Mouse (Mus musculus): ENCODE data around the gene Foxc1. TPM values are rescaled to one million over a fixed set of nuclear protein-coding genes. Genes with fewer than 3 reads are reported as not detected.
A peak's percentile ranks its signal among the peaks of the same experiment; 100 is the strongest.

The Foxc1 gene
- polyA plus RNA-seq, 1 experiment from 2014 or later, result 6.5 TPM

- 2% methylated on average over 16 of the region's 16 CpGs for WGBS
- H3K27me3 ChIP-seq (ENCODE audit: control insufficient read depth, insufficient read depth, low read length), result peaks cover 37% of the 10 kb centered on the region
- H3K27ac ChIP-seq (ENCODE audit: low read depth, low read length), result no peak overlapping the region
- H3K36me3 ChIP-seq (ENCODE audit: control insufficient read depth, insufficient read depth, low read length), result no peaks in the 10 kb centered on the region
- peak overlapping the region; percentile 13; the same call in 1 of the 2 replicates for H3K4me3 ChIP-seq (ENCODE audit: low read depth, low read length)
- no peaks in the 10 kb centered on the region for H3K9me3 ChIP-seq (ENCODE audit: control insufficient read depth, low read length)
- peak overlapping the region; percentile 30; the same call in 1 of the 2 replicates for H3K9ac ChIP-seq (ENCODE audit: low read length)
- peak; percentile 89 for ATAC-seq (ENCODE audit: low FRiP score)
- H3K4me2 ChIP-seq, result peak overlapping the region; percentile 43
- DNase-seq (ENCODE audit: low spot score, missing footprints), result peak; percentile 95
- peaks cover 3% of the 10 kb centered on the region; the same call in 1 of the 2 replicates for H3K4me1 ChIP-seq (ENCODE audit: control insufficient read depth, insufficient read depth, low read length)
Measured at GRCm38 (mm10) chr13:31820587-31821017, 14.2 kb downstream of the Foxc1 start.

DNA sequence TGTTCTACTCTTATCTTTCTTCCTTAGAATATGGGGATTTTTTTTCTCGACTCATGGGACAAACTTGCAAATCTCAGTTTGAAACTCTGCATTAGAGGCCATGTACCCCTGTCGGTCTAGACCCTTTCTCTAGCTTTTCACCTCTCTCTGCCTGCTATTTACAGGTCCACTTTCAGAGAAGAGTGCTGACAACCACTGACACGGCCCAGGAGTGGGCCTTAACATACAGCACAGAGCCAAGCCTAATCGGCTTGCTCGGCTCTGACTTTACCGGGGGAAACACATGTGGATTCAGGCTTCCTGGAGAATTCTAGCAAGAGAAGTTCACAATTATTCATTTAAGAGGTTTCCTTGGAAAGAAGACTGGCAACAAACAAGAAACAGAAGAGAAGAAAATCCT is 14.6 kb downstream of the Foxc1 start:
- H3K4me2 ChIP-seq, result peak overlapping the region; percentile 43
- no peaks in the 10 kb centered on the region for H3K9me3 ChIP-seq (ENCODE audit: control insufficient read depth, low read length)
- H3K9ac ChIP-seq (ENCODE audit: low read length), result peak overlapping the region; percentile 30; the same call in 1 of the 2 replicates
- no peak overlapping the region for H3K27ac ChIP-seq (ENCODE audit: low read depth, low read length)
- peaks cover 33% of the 10 kb centered on the region for H3K27me3 ChIP-seq (ENCODE audit: control insufficient read depth, insufficient read depth, low read length)
- ATAC-seq (ENCODE audit: low FRiP score) (no peak), DNase-seq (ENCODE audit: low spot score, missing footprints) (no peak)
- H3K4me1 ChIP-seq (ENCODE audit: control insufficient read depth, insufficient read depth, low read length), result peaks cover 3% of the 10 kb centered on the region; the same call in 1 of the 2 replicates
- no peaks in the 10 kb centered on the region for H3K36me3 ChIP-seq (ENCODE audit: control insufficient read depth, insufficient read depth, low read length)
- no peak overlapping the region for H3K4me3 ChIP-seq (ENCODE audit: low read depth, low read length)
- WGBS, result 25% methylated on average over 6 of the region's 6 CpGs

DNA sequence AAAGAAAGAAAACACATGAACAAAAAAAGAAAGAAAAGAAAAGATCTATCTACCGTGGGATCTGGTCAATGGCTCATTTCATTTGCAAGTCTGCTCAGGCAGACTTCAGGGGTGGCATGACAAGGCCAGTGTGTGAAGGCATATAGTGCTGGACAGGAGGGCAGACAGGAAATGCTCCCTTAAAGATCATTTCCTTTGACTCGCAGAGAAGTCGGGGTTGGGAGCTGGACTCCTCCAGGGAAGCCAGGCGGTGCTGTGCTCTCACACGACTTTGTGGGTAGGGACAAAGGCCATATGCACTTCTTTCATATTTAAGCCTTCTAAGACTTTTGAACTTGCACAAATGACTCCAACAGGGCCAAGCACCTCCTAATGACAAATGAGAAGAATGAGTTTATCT is 16.9 kb downstream of the Foxc1 start:
- DNase-seq (ENCODE audit: low spot score, missing footprints) (peak; percentile 73), ATAC-seq (ENCODE audit: low FRiP score) (no peak)
- WGBS, result 19% methylated on average over 5 of the region's 5 CpGs
- Histone ChIP-seq H3K4me1 (ENCODE audit: control insufficient read depth, insufficient read depth, low read length) (peaks cover 3% of the 10 kb centered on the region; the same call in 1 of the 2 replicates), H3K27ac (ENCODE audit: low read depth, low read length) (no peak overlapping the region), H3K27me3 (ENCODE audit: control insufficient read depth, insufficient read depth, low read length) (peaks cover 20% of the 10 kb centered on the region), H3K9me3 (ENCODE audit: control insufficient read depth, low read length) (no peaks in the 10 kb centered on the region), H3K36me3 (ENCODE audit: control insufficient read depth, insufficient read depth, low read length) (no peaks in the 10 kb centered on the region), H3K4me2 (no peak overlapping the region), H3K4me3 (ENCODE audit: low read depth, low read length) (no peak overlapping the region), H3K9ac (ENCODE audit: low read length) (no peak overlapping the region)

DNA sequence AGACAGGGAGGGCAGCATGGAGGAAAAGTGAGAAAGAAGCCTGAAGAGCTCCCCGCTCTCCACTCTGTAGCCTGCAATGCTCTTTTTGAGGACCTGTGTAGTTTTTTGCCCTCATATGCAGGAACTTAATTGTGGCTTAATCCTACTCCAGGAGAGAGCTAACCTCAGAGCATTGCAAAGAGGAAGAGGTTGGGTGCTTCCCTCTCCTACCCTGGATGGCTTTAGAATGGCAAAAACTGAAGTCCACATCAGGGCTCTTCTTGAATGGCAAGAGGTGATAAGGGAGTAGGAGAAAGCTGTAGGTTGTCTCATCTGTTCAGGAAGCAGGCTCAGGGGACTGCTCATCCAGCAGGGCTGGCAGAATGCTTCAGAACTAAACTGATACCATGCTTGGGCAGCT is 18.7 kb downstream of the Foxc1 start:
- peak; percentile 75 for DNase-seq (ENCODE audit: low spot score, missing footprints)
- WGBS, result 92% methylated on average over 1 of the region's 1 CpGs

GRCm38 (mm10) chr13:31827160-31827559 is 20.7 kb downstream of the Foxc1 start:
- H3K4me2 ChIP-seq, result no peak overlapping the region
- no peak overlapping the region for H3K9ac ChIP-seq (ENCODE audit: low read length)
- 85% methylated on average over 5 of the region's 5 CpGs for WGBS
- ATAC-seq (ENCODE audit: low FRiP score) (no peak), DNase-seq (ENCODE audit: low spot score, missing footprints) (peak; percentile 35)
- no peak overlapping the region for H3K27ac ChIP-seq (ENCODE audit: low read depth, low read length)
- H3K4me3 ChIP-seq (ENCODE audit: low read depth, low read length), result no peak overlapping the region
- no peaks in the 10 kb centered on the region for H3K9me3 ChIP-seq (ENCODE audit: control insufficient read depth, low read length)
- H3K27me3 ChIP-seq (ENCODE audit: control insufficient read depth, insufficient read depth, low read length), result no peaks in the 10 kb centered on the region; the same call in 1 of the 2 replicates
- H3K36me3 ChIP-seq (ENCODE audit: control insufficient read depth, insufficient read depth, low read length), result no peaks in the 10 kb centered on the region
- H3K4me1 ChIP-seq (ENCODE audit: control insufficient read depth, insufficient read depth, low read length), result no peaks in the 10 kb centered on the region

More for the DNA sequence above, 18.7 kb downstream of the Foxc1 start:
- Histone ChIP-seq H3K9ac (ENCODE audit: low read length) (no peak overlapping the region), H3K4me1 (ENCODE audit: control insufficient read depth, insufficient read depth, low read length) (peaks cover 3% of the 10 kb centered on the region; the same call in 1 of the 2 replicates), H3K4me3 (ENCODE audit: low read depth, low read length) (no peak overlapping the region), H3K27me3 (ENCODE audit: control insufficient read depth, insufficient read depth, low read length) (peaks cover 8% of the 10 kb centered on the region), H3K27ac (ENCODE audit: low read depth, low read length) (no peak overlapping the region), H3K36me3 (ENCODE audit: control insufficient read depth, insufficient read depth, low read length) (no peaks in the 10 kb centered on the region), H3K9me3 (ENCODE audit: control insufficient read depth, low read length) (no peaks in the 10 kb centered on the region), H3K4me2 (no peak overlapping the region)
- no peak for ATAC-seq (ENCODE audit: low FRiP score)

DNA sequence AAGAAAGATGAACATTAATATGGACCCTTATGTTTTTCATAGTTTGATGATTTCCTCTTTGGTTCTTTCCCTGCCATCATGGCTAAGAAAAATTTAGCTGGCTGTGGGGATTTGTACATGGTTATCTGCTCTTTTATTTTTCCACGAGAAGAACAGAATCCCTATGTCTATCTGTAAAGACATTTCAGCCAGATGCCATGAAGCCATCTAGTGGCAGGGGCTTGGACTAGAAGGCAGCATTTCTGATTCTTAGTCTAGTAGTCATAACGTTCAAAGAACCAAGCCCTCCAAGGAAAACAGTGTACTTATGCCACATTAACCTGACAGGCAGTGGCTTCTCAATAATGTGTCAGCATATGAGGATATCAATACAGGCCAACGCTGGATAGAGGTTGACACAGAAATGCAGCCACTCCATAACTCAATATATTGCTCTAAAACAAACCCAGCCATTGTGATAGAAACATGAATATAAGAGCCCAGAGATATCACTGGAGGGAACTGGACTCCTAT is 21.4 kb downstream of the Foxc1 start:
- H3K4me3 ChIP-seq (ENCODE audit: low read depth, low read length), result no peak overlapping the region
- 65% methylated on average over 3 of the region's 3 CpGs for WGBS
- no peak overlapping the region for H3K4me2 ChIP-seq
- DNase-seq (ENCODE audit: low spot score, missing footprints) (peak; percentile 69), ATAC-seq (ENCODE audit: low FRiP score) (no peak)
- H3K36me3 ChIP-seq (ENCODE audit: control insufficient read depth, insufficient read depth, low read length), result no peaks in the 10 kb centered on the region
- H3K9me3 ChIP-seq (ENCODE audit: control insufficient read depth, low read length), result no peaks in the 10 kb centered on the region
- no peak overlapping the region for H3K27ac ChIP-seq (ENCODE audit: low read depth, low read length)
- no peaks in the 10 kb centered on the region for H3K27me3 ChIP-seq (ENCODE audit: control insufficient read depth, insufficient read depth, low read length)
- no peaks in the 10 kb centered on the region for H3K4me1 ChIP-seq (ENCODE audit: control insufficient read depth, insufficient read depth, low read length)
- H3K9ac ChIP-seq (ENCODE audit: low read length), result no peak overlapping the region

- Histone ChIP-seq H3K9me3 (ENCODE audit: control insufficient read depth, low read length) (no peaks in the 10 kb centered on the region), H3K4me3 (ENCODE audit: low read depth, low read length) (no peak overlapping the region), H3K4me2 (no peak overlapping the region), H3K27me3 (ENCODE audit: control insufficient read depth, insufficient read depth, low read length) (no peaks in the 10 kb centered on the region), H3K27ac (ENCODE audit: low read depth, low read length) (no peak overlapping the region), H3K9ac (ENCODE audit: low read length) (no peak overlapping the region), H3K4me1 (ENCODE audit: control insufficient read depth, insufficient read depth, low read length) (no peaks in the 10 kb centered on the region), H3K36me3 (ENCODE audit: control insufficient read depth, insufficient read depth, low read length) (no peaks in the 10 kb centered on the region)
- DNase-seq (ENCODE audit: low spot score, missing footprints), result peak; percentile 8
- WGBS, result 89% methylated on average over 4 of the region's 4 CpGs
- ATAC-seq (ENCODE audit: low FRiP score), result no peak
Measured at GRCm38 (mm10) chr13:31828446-31828845, 22.0 kb downstream of the Foxc1 start.

DNA sequence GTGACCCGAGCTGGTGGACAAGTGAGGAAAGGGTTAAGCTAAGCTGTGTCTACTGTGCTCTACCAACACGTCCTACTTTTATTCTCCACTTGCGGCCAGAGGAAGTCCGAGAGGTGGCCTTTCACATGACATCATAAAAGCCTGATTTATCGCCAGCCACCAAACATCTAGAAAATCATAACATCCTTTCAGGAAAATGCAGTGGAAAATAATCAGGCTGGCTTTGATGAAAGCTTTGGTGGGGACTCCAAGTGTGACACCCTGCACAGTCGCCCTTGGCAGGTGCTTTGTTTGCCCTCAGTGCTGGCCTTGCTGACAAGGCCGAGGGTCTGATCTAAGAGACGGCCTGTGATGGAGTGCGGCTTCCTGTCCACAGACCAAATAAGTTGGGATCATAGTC is 23.9 kb downstream of the Foxc1 start:
- Histone ChIP-seq H3K4me1 (ENCODE audit: control insufficient read depth, insufficient read depth, low read length) (no peaks in the 10 kb centered on the region), H3K4me2 (no peak overlapping the region), H3K27ac (ENCODE audit: low read depth, low read length) (no peak overlapping the region), H3K9me3 (ENCODE audit: control insufficient read depth, low read length) (no peaks in the 10 kb centered on the region), H3K36me3 (ENCODE audit: control insufficient read depth, insufficient read depth, low read length) (no peaks in the 10 kb centered on the region), H3K9ac (ENCODE audit: low read length) (no peak overlapping the region), H3K27me3 (ENCODE audit: control insufficient read depth, insufficient read depth, low read length) (no peaks in the 10 kb centered on the region), H3K4me3 (ENCODE audit: low read depth, low read length) (no peak overlapping the region)
- ATAC-seq (ENCODE audit: low FRiP score) (no peak), DNase-seq (ENCODE audit: low spot score, missing footprints) (peak; percentile 37)
- WGBS, result 76% methylated on average over 9 of the region's 9 CpGs

DNA sequence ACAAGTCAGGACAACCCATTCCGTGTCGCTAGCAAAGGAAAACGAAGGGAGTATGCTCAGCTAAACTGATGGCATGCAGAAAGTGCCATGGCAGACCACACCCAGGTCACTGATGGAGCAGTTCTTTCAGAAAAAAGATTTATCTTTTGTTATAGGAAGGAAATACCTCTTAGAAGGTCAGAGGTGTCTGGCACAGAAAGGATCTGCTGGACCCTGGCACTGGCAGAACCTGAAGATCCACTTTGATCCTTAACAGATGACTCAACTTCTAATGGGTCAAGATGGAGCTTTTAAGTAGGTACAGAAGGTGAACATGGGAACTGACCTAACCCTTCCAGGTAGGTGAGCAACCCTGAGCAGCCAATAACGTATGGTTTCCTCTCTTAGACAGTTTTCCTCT is 29.4 kb downstream of the Foxc1 start:
- Histone ChIP-seq H3K4me3 (ENCODE audit: low read depth, low read length) (no peak overlapping the region), H3K36me3 (ENCODE audit: control insufficient read depth, insufficient read depth, low read length) (no peaks in the 10 kb centered on the region), H3K9ac (ENCODE audit: low read length) (no peak overlapping the region), H3K4me1 (ENCODE audit: control insufficient read depth, insufficient read depth, low read length) (no peaks in the 10 kb centered on the region), H3K9me3 (ENCODE audit: control insufficient read depth, low read length) (no peaks in the 10 kb centered on the region), H3K4me2 (no peak overlapping the region), H3K27me3 (ENCODE audit: control insufficient read depth, insufficient read depth, low read length) (no peaks in the 10 kb centered on the region; the same call in 1 of the 2 replicates), H3K27ac (ENCODE audit: low read depth, low read length) (no peak overlapping the region)
- no peak for ATAC-seq (ENCODE audit: low FRiP score)
- peak; percentile 14 for DNase-seq (ENCODE audit: low spot score, missing footprints)
- 89% methylated on average over 4 of the region's 4 CpGs for WGBS

Measured in midbrain, embryonic 11.5 days (tissue).